Mouse (Mus musculus) embryonic fibroblast, embryonic 13.5 days (primary cell): ENCODE data around the gene Ptprn2.

ENCODE experiments used
- CTCF ChIP-seq: IDR thresholded peaks from 2 replicates; pipeline ENCODE4 v1.5.1; 2011; ENCODE audit warnings: mild to moderate bottlenecking, control low read depth, low read length, moderate library complexity, borderline replicate concordance; ENCODE audit not compliant: insufficient read depth
- POLR2A ChIP-seq: IDR thresholded peaks from 2 replicates; pipeline ENCODE4 v1.6.1; 2011; ENCODE audit warnings: low read depth, mild to moderate bottlenecking, control low read depth, low read length, moderate library complexity

GRCm38 (mm10) chr12:117192001-117192400, 706.5 kb downstream of the Ptprn2 start:
- TF ChIP-seq CTCF, result no peak
- TF ChIP-seq POLR2A, result no peak
